Mouse (Mus musculus) ES-Bruce4 (cell line): ENCODE measurements at regions not wholly inside any gene's neighbourhood (a gene's known extent, or its start where the extent isn't known, plus 50 kb on each side); places are given as distances from the start of the nearest gene placed in this dataset.

Experiments
- H3K27ac ChIP-seq: 2 replicates; pipeline ENCODE4 v1.5.1; 2012; ENCODE audit warnings: low read length, inconsistent platforms; ENCODE audit not compliant: insufficient read depth
- H3K27me3 ChIP-seq: 2 replicates; pipeline ENCODE4 v1.6.1; 2012; ENCODE audit warnings: mild to moderate bottlenecking, low read length, inconsistent platforms; ENCODE audit not compliant: control insufficient read depth, poor library complexity, insufficient read depth, severe bottlenecking
- H3K36me3 ChIP-seq: 2 replicates; pipeline ENCODE4 v1.6.1; 2012; ENCODE audit warnings: inconsistent platforms, mild to moderate bottlenecking, low read length, moderate library complexity; ENCODE audit not compliant: control insufficient read depth, poor library complexity, insufficient read depth, severe bottlenecking
- H3K4me1 ChIP-seq: one replicate; pipeline ENCODE4 v1.8.1; 2011; ENCODE audit warnings: low read length; ENCODE audit not compliant: control insufficient read depth, insufficient read depth
- H3K4me3 ChIP-seq: 2 replicates; pipeline ENCODE4 v1.5.1; 2011; ENCODE audit warnings: low read depth, mild to moderate bottlenecking, low read length
- H3K9ac ChIP-seq: 2 replicates; pipeline ENCODE4 v1.6.1; 2012; ENCODE audit warnings: low read depth, mild to moderate bottlenecking, inconsistent platforms; ENCODE audit not compliant: poor library complexity, severe bottlenecking
- H3K9me3 ChIP-seq: replicated peaks from 2 replicates; pipeline ENCODE4 v1.6.1; 2012; ENCODE audit warnings: mild to moderate bottlenecking, low read length, inconsistent platforms; ENCODE audit not compliant: control insufficient read depth, poor library complexity, insufficient read depth, severe bottlenecking
- CTCF ChIP-seq: IDR thresholded peaks from one replicate; pipeline ENCODE4 v1.8.1; 2011; ENCODE audit warnings: low read depth, low read length
- EP300 ChIP-seq: IDR thresholded peaks from 2 replicates; pipeline ENCODE4 v1.6.1; 2011; ENCODE audit warnings: low read depth, low read length; ENCODE audit not compliant: insufficient read depth
- POLR2A ChIP-seq: IDR thresholded peaks from one replicate; pipeline ENCODE4 v1.8.1; 2011; ENCODE audit warnings: low read length; ENCODE audit not compliant: insufficient read depth

- Histone ChIP-seq H3K4me3 (no peak overlapping the region), H3K4me1 (peaks cover 3% of the 10 kb centered on the region), H3K36me3 (no peaks in the 10 kb centered on the region), H3K9ac (no peak overlapping the region), H3K27me3 (no peaks in the 10 kb centered on the region), H3K9me3 (no peaks in the 10 kb centered on the region), H3K27ac (no peak overlapping the region)
- TF ChIP-seq CTCF (no peak), EP300 (no peak), POLR2A (no peak)
Observed at GRCm38 (mm10) chr5:118359646-118360373, 114.8 kb downstream of the 2410131K14Rik start.

- Histone ChIP-seq H3K27me3 (no peaks in the 10 kb centered on the region), H3K27ac (no peak overlapping the region), H3K36me3 (no peaks in the 10 kb centered on the region), H3K9me3 (no peaks in the 10 kb centered on the region), H3K9ac (no peak overlapping the region), H3K4me3 (no peak overlapping the region), H3K4me1 (peaks cover 3% of the 10 kb centered on the region)
- no peak for TF ChIP-seq CTCF
- no peak for TF ChIP-seq EP300
- TF ChIP-seq POLR2A = no peak
Observed at GRCm38 (mm10) chr5:118360374-118361064, 115.5 kb downstream of the 2410131K14Rik start.

- Histone ChIP-seq H3K4me3 (no peak overlapping the region), H3K36me3 (no peaks in the 10 kb centered on the region), H3K27ac (no peak overlapping the region), H3K9me3 (no peaks in the 10 kb centered on the region), H3K27me3 (no peaks in the 10 kb centered on the region), H3K9ac (no peak overlapping the region), H3K4me1 (no peaks in the 10 kb centered on the region)
- TF ChIP-seq CTCF (no peak), EP300 (no peak), POLR2A (no peak)
Observed at GRCm38 (mm10) chr5:118361133-118361852, 116.3 kb downstream of the 2410131K14Rik start.

DNA sequence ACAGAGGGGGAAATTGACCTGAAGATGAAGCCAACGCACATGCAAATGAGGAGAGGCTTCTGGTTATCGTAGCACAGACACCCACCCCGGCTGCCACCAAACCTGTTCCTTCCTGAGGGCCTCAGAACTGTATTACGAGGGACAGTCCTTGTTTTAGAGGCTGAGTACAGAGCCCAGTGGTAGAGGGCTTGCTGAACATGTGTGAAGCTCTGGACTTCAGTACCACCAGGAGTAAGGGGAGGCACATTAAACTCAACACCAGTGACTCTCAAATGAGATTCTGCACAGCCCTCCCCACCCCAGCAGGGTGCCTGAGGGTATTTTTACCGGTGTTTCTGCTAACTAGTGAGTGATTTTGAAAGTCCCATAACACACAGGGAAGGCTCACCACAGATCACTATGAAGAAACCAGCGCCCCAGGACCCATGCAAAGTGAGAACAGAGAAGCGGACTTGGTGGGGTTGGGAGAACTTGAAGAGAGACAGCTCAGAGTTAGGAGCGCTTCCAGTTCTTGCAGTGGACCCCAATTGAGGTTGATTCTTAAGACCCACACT lies 116.9 kb downstream of the 2410131K14Rik start:
- TF ChIP-seq CTCF = no peak
- no peak for TF ChIP-seq POLR2A
- TF ChIP-seq EP300 = no peak
- H3K4me1 ChIP-seq = no peaks in the 10 kb centered on the region
- H3K27ac ChIP-seq = no peak overlapping the region

DNA sequence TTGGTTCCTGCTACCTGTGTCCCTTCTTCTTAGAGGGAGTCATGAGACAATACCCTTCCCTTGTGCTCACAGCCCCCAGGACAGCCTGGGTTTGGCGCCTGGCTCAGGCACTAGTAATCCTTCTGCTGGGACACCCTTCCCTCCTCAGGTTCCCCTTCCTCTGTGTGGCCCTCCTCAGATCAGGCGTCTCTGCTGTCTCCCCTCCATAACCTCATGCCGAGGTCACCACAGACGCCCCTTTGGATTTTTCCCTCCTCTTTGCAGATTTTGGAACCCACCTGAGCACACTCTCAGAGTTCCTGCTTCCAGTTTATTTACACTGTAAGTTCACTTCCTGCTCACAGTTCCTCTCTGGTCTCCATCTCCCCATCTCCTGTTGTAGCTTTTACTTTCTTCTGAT lies 117.7 kb downstream of the 2410131K14Rik start:
- no peak overlapping the region for H3K27ac ChIP-seq
- no peaks in the 10 kb centered on the region for H3K4me1 ChIP-seq
- H3K27me3 ChIP-seq = no peaks in the 10 kb centered on the region
- no peaks in the 10 kb centered on the region for H3K36me3 ChIP-seq
- no peak overlapping the region for H3K9ac ChIP-seq
- no peak for TF ChIP-seq POLR2A
- no peak for TF ChIP-seq CTCF
- TF ChIP-seq EP300 = no peak
- H3K9me3 ChIP-seq = no peaks in the 10 kb centered on the region
- no peak overlapping the region for H3K4me3 ChIP-seq

More for the DNA sequence above, 116.9 kb downstream of the 2410131K14Rik start:
- Histone ChIP-seq H3K9me3 (no peaks in the 10 kb centered on the region), H3K27me3 (no peaks in the 10 kb centered on the region), H3K4me3 (no peak overlapping the region), H3K36me3 (no peaks in the 10 kb centered on the region), H3K9ac (no peak overlapping the region)
